Mouse (Mus musculus): ENCODE results near the gene Gm37240. TPM values are rescaled to one million over a fixed set of nuclear protein-coding genes. Genes with fewer than 3 reads are reported as not detected.

Gm37240 gene
- polyA plus RNA-seq, 1 experiment from 2014 or later, result 11.4 TPM

- H3K4me3 ChIP-seq (replicated peaks; ENCODE audit: low read length), result no peak overlapping the region
- H3K4me2 ChIP-seq (ENCODE audit: low read depth, low read length), result no peak overlapping the region
- no peak overlapping the region for H3K27ac ChIP-seq (ENCODE audit: low read length)
- H3K36me3 ChIP-seq (ENCODE audit: control insufficient read depth, insufficient read depth, low read length), result no peaks in the 10 kb centered on the region
- 68% methylated on average over 15 of the region's 15 CpGs for WGBS
- H3K9me3 ChIP-seq (replicated peaks; ENCODE audit: control insufficient read depth, low read length), result no peaks in the 10 kb centered on the region
- H3K27me3 ChIP-seq (ENCODE audit: control insufficient read depth, insufficient read depth, low read length), result no peaks in the 10 kb centered on the region
- H3K9ac ChIP-seq (ENCODE audit: low read length), result no peak overlapping the region
- no peak for ATAC-seq (ENCODE audit: insufficient read depth, low FRiP score)
- H3K4me1 ChIP-seq (ENCODE audit: control insufficient read depth, insufficient read depth, low read length), result no peaks in the 10 kb centered on the region
These were observed 66.3 kb downstream of the Gm37240 start for GRCm38 (mm10) chr3:85820839-85821548.

GRCm38 (mm10) chr3:85819319-85819718, 68.0 kb downstream of the Gm37240 start:
- 73% methylated on average over 3 of the region's 3 CpGs for WGBS
- no peaks in the 10 kb centered on the region for H3K27me3 ChIP-seq (ENCODE audit: control insufficient read depth, insufficient read depth, low read length)
- H3K4me2 ChIP-seq (ENCODE audit: low read depth, low read length), result no peak overlapping the region
- no peaks in the 10 kb centered on the region for H3K36me3 ChIP-seq (ENCODE audit: control insufficient read depth, insufficient read depth, low read length)
- H3K9me3 ChIP-seq (replicated peaks; ENCODE audit: control insufficient read depth, low read length), result no peaks in the 10 kb centered on the region
- no peak overlapping the region for H3K27ac ChIP-seq (ENCODE audit: low read length)
- H3K9ac ChIP-seq (ENCODE audit: low read length), result no peak overlapping the region
- no peak for ATAC-seq (ENCODE audit: insufficient read depth, low FRiP score)
- H3K4me3 ChIP-seq (replicated peaks; ENCODE audit: low read length), result no peak overlapping the region
- no peaks in the 10 kb centered on the region for H3K4me1 ChIP-seq (ENCODE audit: control insufficient read depth, insufficient read depth, low read length)

- Histone ChIP-seq H3K9me3 (replicated peaks; ENCODE audit: control insufficient read depth, low read length) (no peaks in the 10 kb centered on the region), H3K27me3 (ENCODE audit: control insufficient read depth, insufficient read depth, low read length) (no peaks in the 10 kb centered on the region), H3K36me3 (ENCODE audit: control insufficient read depth, insufficient read depth, low read length) (no peaks in the 10 kb centered on the region), H3K9ac (ENCODE audit: low read length) (no peak within 1 kb of the TSS), H3K27ac (ENCODE audit: low read length) (no peak within 1 kb of the TSS), H3K4me1 (ENCODE audit: control insufficient read depth, insufficient read depth, low read length) (no peaks in the 10 kb centered on the region), H3K4me3 (replicated peaks; ENCODE audit: low read length) (no peak within 1 kb of the TSS), H3K4me2 (ENCODE audit: low read depth, low read length) (no peak within 1 kb of the TSS)
- 79% methylated on average over 2 of the region's 2 CpGs for WGBS
- ATAC-seq (ENCODE audit: insufficient read depth, low FRiP score), result no peak
These were observed 70.1 kb downstream of the Gm37240 start, which contains the start of gene Fam160a1 for GRCm38 (mm10) chr3:85817191-85817590. Gene Fam160a1, minus strand, starts transcription at chr3:85817291.

- Histone ChIP-seq H3K4me3 (replicated peaks; ENCODE audit: low read length) (no peak overlapping the region), H3K4me1 (ENCODE audit: control insufficient read depth, insufficient read depth, low read length) (no peaks in the 10 kb centered on the region), H3K9me3 (replicated peaks; ENCODE audit: control insufficient read depth, low read length) (no peaks in the 10 kb centered on the region), H3K9ac (ENCODE audit: low read length) (no peak overlapping the region), H3K4me2 (ENCODE audit: low read depth, low read length) (no peak overlapping the region), H3K27me3 (ENCODE audit: control insufficient read depth, insufficient read depth, low read length) (no peaks in the 10 kb centered on the region), H3K36me3 (ENCODE audit: control insufficient read depth, insufficient read depth, low read length) (no peaks in the 10 kb centered on the region), H3K27ac (ENCODE audit: low read length) (no peak overlapping the region)
- 25% methylated on average over 7 of the region's 7 CpGs for WGBS
- ATAC-seq (ENCODE audit: insufficient read depth, low FRiP score), result no peak
These were observed 73.1 kb downstream of the Gm37240 start for GRCm38 (mm10) chr3:85814241-85814640.

GRCm38 (mm10) chr3:85813101-85814014, 74.0 kb downstream of the Gm37240 start:
- Histone ChIP-seq H3K4me2 (ENCODE audit: low read depth, low read length) (no peak overlapping the region), H3K4me3 (replicated peaks; ENCODE audit: low read length) (no peak overlapping the region), H3K9me3 (replicated peaks; ENCODE audit: control insufficient read depth, low read length) (no peaks in the 10 kb centered on the region), H3K36me3 (ENCODE audit: control insufficient read depth, insufficient read depth, low read length) (no peaks in the 10 kb centered on the region), H3K27me3 (ENCODE audit: control insufficient read depth, insufficient read depth, low read length) (no peaks in the 10 kb centered on the region), H3K4me1 (ENCODE audit: control insufficient read depth, insufficient read depth, low read length) (no peaks in the 10 kb centered on the region), H3K9ac (ENCODE audit: low read length) (no peak overlapping the region), H3K27ac (ENCODE audit: low read length) (no peak overlapping the region)
- 48% methylated on average over 4 of the region's 4 CpGs for WGBS
- no peak for ATAC-seq (ENCODE audit: insufficient read depth, low FRiP score)

- Histone ChIP-seq H3K9me3 (replicated peaks; ENCODE audit: control insufficient read depth, low read length) (no peaks in the 10 kb centered on the region), H3K4me2 (ENCODE audit: low read depth, low read length) (no peak overlapping the region), H3K36me3 (ENCODE audit: control insufficient read depth, insufficient read depth, low read length) (no peaks in the 10 kb centered on the region), H3K9ac (ENCODE audit: low read length) (no peak overlapping the region), H3K27ac (ENCODE audit: low read length) (no peak overlapping the region), H3K27me3 (ENCODE audit: control insufficient read depth, insufficient read depth, low read length) (no peaks in the 10 kb centered on the region), H3K4me1 (ENCODE audit: control insufficient read depth, insufficient read depth, low read length) (no peaks in the 10 kb centered on the region), H3K4me3 (replicated peaks; ENCODE audit: low read length) (no peak overlapping the region)
- ATAC-seq (ENCODE audit: insufficient read depth, low FRiP score), result no peak
- 87% methylated on average over 5 of the region's 5 CpGs for WGBS
These were observed 75.3 kb downstream of the Gm37240 start for GRCm38 (mm10) chr3:85812010-85812409.

- 34% methylated on average over 1 of the region's 1 CpGs for WGBS
- no peaks in the 10 kb centered on the region for H3K36me3 ChIP-seq (ENCODE audit: control insufficient read depth, insufficient read depth, low read length)
- no peaks in the 10 kb centered on the region for H3K27me3 ChIP-seq (ENCODE audit: control insufficient read depth, insufficient read depth, low read length)
- H3K4me1 ChIP-seq (ENCODE audit: control insufficient read depth, insufficient read depth, low read length), result no peaks in the 10 kb centered on the region
- no peak overlapping the region for H3K9ac ChIP-seq (ENCODE audit: low read length)
- no peak overlapping the region for H3K27ac ChIP-seq (ENCODE audit: low read length)
- H3K4me2 ChIP-seq (ENCODE audit: low read depth, low read length), result no peak overlapping the region
- H3K9me3 ChIP-seq (replicated peaks; ENCODE audit: control insufficient read depth, low read length), result no peaks in the 10 kb centered on the region
- no peak overlapping the region for H3K4me3 ChIP-seq (replicated peaks; ENCODE audit: low read length)
- no peak for ATAC-seq (ENCODE audit: insufficient read depth, low FRiP score)
These were observed 94.2 kb downstream of the Gm37240 start for GRCm38 (mm10) chr3:85793166-85793565.

GRCm38 (mm10) chr3:85789748-85790147, 97.6 kb downstream of the Gm37240 start:
- Histone ChIP-seq H3K4me1 (ENCODE audit: control insufficient read depth, insufficient read depth, low read length) (no peaks in the 10 kb centered on the region), H3K9ac (ENCODE audit: low read length) (no peak overlapping the region), H3K4me3 (replicated peaks; ENCODE audit: low read length) (no peak overlapping the region), H3K27ac (ENCODE audit: low read length) (no peak overlapping the region), H3K27me3 (ENCODE audit: control insufficient read depth, insufficient read depth, low read length) (no peaks in the 10 kb centered on the region), H3K36me3 (ENCODE audit: control insufficient read depth, insufficient read depth, low read length) (no peaks in the 10 kb centered on the region), H3K9me3 (replicated peaks; ENCODE audit: control insufficient read depth, low read length) (no peaks in the 10 kb centered on the region), H3K4me2 (ENCODE audit: low read depth, low read length) (no peak overlapping the region)
- ATAC-seq (ENCODE audit: insufficient read depth, low FRiP score), result no peak
- WGBS, result 73% methylated on average over 4 of the region's 4 CpGs

- Histone ChIP-seq H3K27me3 (ENCODE audit: control insufficient read depth, insufficient read depth, low read length) (no peaks in the 10 kb centered on the region), H3K27ac (ENCODE audit: low read length) (no peak overlapping the region), H3K36me3 (ENCODE audit: control insufficient read depth, insufficient read depth, low read length) (no peaks in the 10 kb centered on the region), H3K4me2 (ENCODE audit: low read depth, low read length) (no peak overlapping the region), H3K4me3 (replicated peaks; ENCODE audit: low read length) (no peak overlapping the region), H3K9ac (ENCODE audit: low read length) (no peak overlapping the region), H3K4me1 (ENCODE audit: control insufficient read depth, insufficient read depth, low read length) (no peaks in the 10 kb centered on the region), H3K9me3 (replicated peaks; ENCODE audit: control insufficient read depth, low read length) (no peaks in the 10 kb centered on the region)
- ATAC-seq (ENCODE audit: insufficient read depth, low FRiP score), result no peak
- 68% methylated on average over 8 of the region's 8 CpGs for WGBS
These were observed 100.8 kb downstream of the Gm37240 start for GRCm38 (mm10) chr3:85786501-85786900.
